Mouse (Mus musculus): ENCODE measurements at regions not wholly inside any gene's neighbourhood (a gene's known extent, or its start where the extent isn't known, plus 50 kb on each side); places are given as distances from the start of the nearest gene placed in this dataset.
A peak's percentile ranks its signal among the peaks of the same experiment; 100 is the strongest.

DNA sequence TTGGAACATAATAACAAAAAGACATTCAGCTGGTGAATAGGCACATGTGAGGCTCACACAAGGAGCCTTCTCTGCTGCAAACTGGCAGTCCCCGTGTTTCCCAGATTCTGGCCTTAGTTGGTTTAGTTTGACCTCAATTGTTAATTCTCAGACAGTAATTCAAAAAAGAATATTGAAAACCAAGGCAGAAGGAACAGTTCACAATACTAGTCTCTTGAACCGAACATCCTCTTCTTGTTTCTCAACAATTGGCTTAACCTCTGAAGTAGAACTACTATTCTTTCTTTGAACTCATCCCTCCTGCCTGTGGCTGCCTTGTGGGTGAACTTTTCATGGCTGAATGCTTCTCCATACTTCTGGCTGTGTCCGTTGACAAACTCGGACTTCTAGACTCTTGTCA lies 110.4 kb upstream of the Neil3 start:
- DNase-seq (ENCODE audit: low spot score) = no peak

- DNase-seq (ENCODE audit: low spot score) = no peak
Measured at GRCm38 (mm10) chr8:53769211-53769610, 130.3 kb upstream of the Neil3 start.

GRCm38 (mm10) chr8:53775511-53775910 lies 136.6 kb upstream of the Neil3 start:
- DNase-seq (ENCODE audit: low spot score) = no peak

DNA sequence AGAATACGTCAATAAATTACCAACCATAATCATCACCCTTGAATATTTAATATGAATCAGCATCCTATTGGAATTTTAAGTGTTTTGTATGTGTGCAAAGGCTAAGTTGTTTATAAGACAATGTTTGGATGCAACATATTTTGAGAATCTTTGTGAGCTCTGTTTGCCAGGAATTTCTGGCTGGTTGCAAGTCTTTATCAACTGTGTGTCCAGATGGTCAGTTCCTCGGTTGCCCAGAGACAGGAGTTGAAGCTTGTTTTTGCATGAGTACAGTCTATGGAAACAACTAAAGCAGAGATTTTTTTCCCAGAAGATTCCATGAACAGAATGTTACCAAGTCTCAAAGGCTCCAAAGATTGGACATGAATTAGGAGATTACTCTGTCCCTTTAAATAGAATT lies 142.0 kb upstream of the Neil3 start:
- DNase-seq (ENCODE audit: low spot score) = peak; percentile 10

- DNase-seq (ENCODE audit: low spot score) = no peak
Measured at GRCm38 (mm10) chr8:53781885-53782284, 143.0 kb upstream of the Neil3 start.

DNA sequence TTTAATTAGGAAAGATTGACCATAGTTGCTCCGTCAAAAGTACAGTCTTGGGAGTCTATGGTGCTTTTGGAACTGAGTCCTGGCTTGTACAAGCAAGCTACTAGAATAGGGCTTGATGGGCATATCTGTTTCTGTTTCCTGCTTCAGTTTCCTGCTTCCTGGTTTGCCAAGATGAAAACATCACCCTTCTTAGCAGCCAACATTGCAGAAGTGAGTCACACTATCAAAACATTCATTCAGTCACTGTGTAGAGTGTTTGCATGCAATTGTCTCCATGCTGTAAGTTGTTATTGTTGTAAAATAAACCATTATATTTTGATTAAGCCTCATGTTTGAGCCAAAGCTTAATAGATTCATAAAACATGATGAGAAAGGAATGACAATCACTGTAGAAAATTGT lies 149.3 kb upstream of the Neil3 start:
- DNase-seq (ENCODE audit: low spot score) = no peak

DNA sequence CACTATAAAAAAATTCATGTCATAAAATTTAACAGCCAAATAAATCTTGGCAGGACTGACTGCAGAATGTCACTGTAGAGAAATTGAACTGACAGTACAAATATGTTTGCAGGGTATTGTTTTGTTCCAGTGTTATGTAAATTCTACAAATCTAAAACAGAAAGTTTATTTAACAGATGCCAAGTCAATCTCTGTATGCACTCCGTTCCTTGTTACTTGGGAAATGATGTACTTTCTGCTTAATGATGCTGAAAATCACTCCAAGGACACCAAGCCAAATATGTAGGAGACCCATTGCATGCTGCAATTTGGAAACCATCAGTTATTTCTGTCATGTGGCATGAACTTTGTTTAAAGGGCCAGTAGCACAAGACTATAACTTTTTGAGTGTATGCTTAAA lies 182.3 kb upstream of the Neil3 start:
- DNase-seq (ENCODE audit: low spot score) = no peak

GRCm38 (mm10) chr8:53827395-53827794 lies 188.5 kb upstream of the Neil3 start:
- no peak for DNase-seq (ENCODE audit: low spot score)

DNA sequence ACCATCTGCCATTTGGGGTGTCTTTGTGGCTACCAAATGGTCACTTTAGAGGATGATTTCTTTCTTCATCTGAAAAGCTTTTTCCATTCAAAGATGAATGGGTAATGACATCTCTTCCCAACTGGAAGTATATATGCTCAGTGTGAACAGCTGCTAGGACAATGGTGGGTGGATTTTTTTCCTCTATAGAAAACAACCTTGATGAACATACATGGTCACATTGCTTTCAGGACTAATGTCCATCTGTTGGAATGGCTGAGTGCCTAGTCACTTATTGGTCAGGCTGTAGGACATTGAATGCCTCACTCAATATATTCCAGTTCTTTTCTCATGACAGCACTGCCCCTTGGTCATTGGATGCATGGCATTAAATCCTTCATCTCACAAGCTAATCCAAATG lies 209.0 kb upstream of the Neil3 start:
- no peak for DNase-seq (ENCODE audit: low spot score)

DNA sequence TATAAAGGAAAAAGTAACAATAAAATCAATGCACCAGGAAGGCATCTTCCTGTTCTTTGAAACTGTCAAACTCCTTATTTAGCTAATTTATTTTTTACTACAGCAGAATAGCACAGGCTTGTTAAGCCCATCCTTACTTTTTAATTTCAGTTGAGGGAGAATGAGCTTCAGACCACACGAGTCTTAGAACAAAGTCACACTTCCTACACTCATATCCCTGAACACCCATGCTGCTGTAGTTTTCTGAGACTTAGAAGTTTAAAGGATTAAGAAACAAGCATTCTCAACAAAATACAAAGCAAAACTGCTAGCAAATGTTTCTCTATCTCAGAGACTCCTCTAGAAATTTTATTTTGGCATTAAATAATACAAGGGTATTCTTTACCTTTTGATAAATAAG lies 208.8 kb upstream of the Vegfc start:
- DNase-seq (ENCODE audit: low spot score) = no peak

GRCm38 (mm10) chr8:53869997-53870596 lies 207.3 kb upstream of the Vegfc start:
- no peak for DNase-seq (ENCODE audit: low spot score)

- no peak for DNase-seq (ENCODE audit: low spot score)
Measured at GRCm38 (mm10) chr8:53872033-53872619, 205.3 kb upstream of the Vegfc start.

- no peak for DNase-seq (ENCODE audit: low spot score)
Measured at GRCm38 (mm10) chr8:53878846-53879245, 198.6 kb upstream of the Vegfc start.

GRCm38 (mm10) chr8:53881551-53881950 lies 195.9 kb upstream of the Vegfc start:
- DNase-seq (ENCODE audit: low spot score) = no peak

GRCm38 (mm10) chr8:53892205-53892710 lies 185.1 kb upstream of the Vegfc start:
- no peak for DNase-seq (ENCODE audit: low spot score)

DNA sequence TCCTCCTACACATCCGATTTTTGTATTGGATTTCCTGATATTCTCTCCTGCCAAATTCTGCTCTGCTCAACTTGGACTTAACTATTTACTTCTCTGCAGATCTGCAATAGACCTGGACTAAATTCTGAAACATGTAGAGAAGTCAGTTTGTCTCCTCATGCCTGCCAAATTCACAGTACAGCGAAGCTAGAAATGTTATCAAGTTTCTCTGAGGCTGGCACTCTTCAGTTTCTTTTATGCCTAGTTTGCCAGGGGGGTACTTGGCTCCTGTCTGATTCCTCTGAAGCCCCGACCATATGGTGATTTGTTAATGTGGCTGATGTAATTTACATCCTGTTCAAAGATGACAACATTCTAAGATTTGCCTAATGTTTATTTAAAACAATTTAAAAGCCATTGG lies 184.6 kb upstream of the Vegfc start:
- no peak for DNase-seq (ENCODE audit: low spot score)

- DNase-seq (ENCODE audit: low spot score) = no peak
Measured at GRCm38 (mm10) chr8:53922343-53922742, 155.1 kb upstream of the Vegfc start.

DNA sequence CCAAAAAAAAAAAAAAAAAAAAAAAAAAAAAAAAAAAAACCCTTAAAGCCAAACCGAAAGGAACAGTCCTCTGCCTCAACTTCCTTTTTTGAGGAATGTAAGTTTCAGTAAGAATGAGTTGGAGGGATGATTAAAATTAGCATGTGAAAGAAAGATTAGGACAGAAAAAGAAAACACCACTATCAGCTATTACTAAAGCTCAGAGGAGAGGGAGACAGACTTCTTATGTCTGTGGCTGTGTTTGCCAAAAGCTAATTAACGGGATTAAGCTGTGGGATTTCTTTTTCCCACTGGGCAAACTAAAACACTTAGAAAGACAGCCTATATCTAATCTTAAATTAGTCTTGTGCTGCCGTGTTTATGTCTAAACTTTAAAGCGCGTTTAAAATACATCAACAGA lies 146.7 kb upstream of the Vegfc start:
- no peak for DNase-seq (ENCODE audit: low spot score)

DNA sequence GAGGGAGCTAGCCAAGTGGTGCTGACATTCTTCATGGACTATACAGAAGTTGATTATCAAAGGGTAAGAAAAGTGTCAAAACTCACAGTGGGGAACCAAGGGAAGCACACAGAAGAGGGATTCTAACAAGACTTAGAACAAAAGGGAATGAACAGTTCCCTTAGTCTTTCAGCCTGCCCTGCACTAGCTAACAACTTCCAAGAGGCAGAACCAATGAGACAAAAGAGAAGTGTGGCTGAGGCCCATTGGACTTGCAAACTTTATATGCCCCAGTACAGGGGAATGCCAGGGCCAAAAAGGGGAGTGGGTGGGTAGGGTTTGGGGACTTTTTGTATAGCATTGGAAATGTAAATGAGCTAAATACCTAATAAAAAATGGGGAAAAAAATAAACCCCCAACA lies 139.0 kb upstream of the Vegfc start:
- no peak for DNase-seq (ENCODE audit: low spot score)

DNA sequence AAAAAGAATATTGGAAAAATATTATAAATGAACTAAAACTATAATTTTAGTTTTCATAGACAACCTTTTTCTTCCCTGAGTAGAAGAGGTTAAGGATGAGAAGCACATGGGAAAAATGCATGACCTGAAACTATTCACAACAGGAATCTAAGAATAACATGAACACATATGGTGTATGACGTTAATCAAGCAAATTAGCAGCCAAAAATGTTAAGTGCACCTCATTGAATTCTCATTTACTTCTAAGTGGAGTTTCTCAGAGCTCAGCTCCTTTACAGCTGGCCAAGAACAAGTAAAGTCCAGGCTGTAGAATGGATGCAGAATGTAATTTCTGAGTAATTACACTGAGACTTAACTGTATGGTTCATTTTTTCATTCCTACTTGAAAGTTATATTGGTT lies 137.9 kb upstream of the Vegfc start:
- DNase-seq (ENCODE audit: low spot score) = no peak

GRCm38 (mm10) chr8:53941144-53941543 lies 136.3 kb upstream of the Vegfc start:
- no peak for DNase-seq (ENCODE audit: low spot score)

GRCm38 (mm10) chr8:53945561-53945960 lies 131.8 kb upstream of the Vegfc start:
- DNase-seq (ENCODE audit: low spot score) = no peak

DNA sequence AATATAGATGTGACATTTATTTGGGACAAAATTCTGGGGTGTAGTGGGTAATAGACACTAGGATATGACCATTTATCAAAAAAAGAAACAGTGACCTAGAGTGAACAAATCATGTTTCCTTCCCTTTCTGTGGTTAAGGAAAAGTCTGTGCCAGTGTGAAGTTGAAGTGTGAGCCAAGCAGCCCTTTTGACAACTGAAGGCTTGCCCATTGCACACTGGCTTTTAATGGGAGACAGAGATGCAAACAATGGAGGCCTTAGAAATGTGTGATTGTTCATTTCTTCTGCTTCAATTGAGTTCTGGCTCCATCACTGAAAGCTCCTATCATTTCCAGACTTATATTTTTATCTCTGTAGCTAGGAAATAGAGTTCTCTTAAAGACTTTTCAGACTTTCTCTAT lies 130.0 kb upstream of the Vegfc start:
- DNase-seq (ENCODE audit: low spot score) = no peak
